17 mouse cellular contexts compared by ENCODE assay signal in genomic region chr11:23853306-23853705, GRCm38 (mm10). TPM values are rescaled to one million over a fixed set of nuclear protein-coding genes. Genes with fewer than 3 reads are reported as not detected.
A peak's percentile ranks its signal among the peaks of the same experiment; 100 is the strongest.
DNase-seq lines count a peak whose midpoint lies in the region; ATAC-seq lines count a peak whose summit lies in the region.
"Had no signal": no experiment of that assay in that cellular context is flagged by ENCODE, and none has a peak within 500 bp of the region (broad histone marks: within the 10 kb centered on the region; RNA-seq: fewer than 3 reads in every experiment).

No protein-coding gene starts in this region.

- peak; percentile 15 for DNase-seq in kidney, adult 9 months
- no peak for DNase-seq in kidney, postnatal 25 days
- peak; percentile 23 for DNase-seq in T-cell, adult 2 months (ENCODE audit: low spot score)
- peak; percentile 42 for DNase-seq in thymus, postnatal 14 days
- DNase-seq in left cerebral cortex, postnatal 10 days (ENCODE audit: extremely low spot score in 1 of 2, low spot score in 2 of 2) = no peak
- DNase-seq: adrenal gland, adult 8-10 months; adrenal gland, postnatal 36 days; cerebellum, adult 18-20 months; cerebellum, adult 9-10 months; cerebellum, postnatal 14 days; forebrain, postnatal 0 days; gastrocnemius, adult 2 months; gastrocnemius, postnatal 14 days; heart, adult 11 months had no signal

- intact Hi-C loops in left cerebral cortex, postnatal 10 days (cut with DNase I) = no loop called here

- ATAC-seq in megakaryocyte-erythroid progenitor cell, adult 5-6 weeks (replicated peaks; ENCODE audit: low FRiP score, low TSS enrichment, poor library complexity, severe bottlenecking) = no peak
- ATAC-seq: activated CD4-positive, CD25-positive, alpha-beta regulatory T cell, adult 4 months; forebrain, embryonic 14.5 days; forebrain, postnatal 0 days had no signal

RNA-seq across cellular contexts. Expression of gene Papolg, which starts 41.7 kb away (rescaled TPM):
- 10 to 100 TPM; 20.2 to 20.3 TPM for total RNA-seq in left cerebral cortex, postnatal 10 days (2021)
- total RNA-seq in megakaryocyte-erythroid progenitor cell, adult 5-6 weeks (2014; fragmentation: Nextera tagmentation) = 10.7 and 16.3 TPM in 2 replicates
- total RNA-seq in megakaryocyte-erythroid progenitor cell, adult 5-6 weeks (2017) = 13.5 and 20.5 TPM in 2 replicates

Comparison
In these comparisons a context has a peak if more than half of its experiments do, and no peak if none do; other contexts are left out.
1. DNase-seq: peak in kidney, adult 9 months (single experiment), T-cell, adult 2 months (single experiment) and thymus, postnatal 14 days (single experiment); none in kidney, postnatal 25 days (0 of 2) and left cerebral cortex, postnatal 10 days (0 of 2).